Mouse (Mus musculus) mouse embryonic stem cell (cell line): Measurements from ENCODE around the gene Olfr1224-ps1.
"Not testable (repeated sequence)": the region's sequence is repeated elsewhere in the genome, so short reads cannot be mapped to it uniquely, and the experiment has no call there.

Experiments
- in situ Hi-C, 2 experiments: fragments of 300-500 bp; cut with MboI; formaldehyde crosslinking; loops; 1 replicate in 1 of 2; 3 replicates in 1 of 2; pipeline ENCODE4 v1.14.3; 2019 to 2020; ENCODE audit warnings: low sequenced_read_pairs in 2 of 2, low pct_unique_long_range_greater_than_20kb in 1 of 2, mixed read lengths in 1 of 2; ENCODE audit not compliant: unreplicated experiment in 1 of 2

Olfr1224-ps1 gene

GRCm38 (mm10) chr2:89163991-89164390 lies at the start of gene Olfr1224-ps1:
Gene Olfr1224-ps1, minus strand, starts transcription at chr2:89164091.
- in situ Hi-C loops, result not testable (repeated sequence)

DNA sequence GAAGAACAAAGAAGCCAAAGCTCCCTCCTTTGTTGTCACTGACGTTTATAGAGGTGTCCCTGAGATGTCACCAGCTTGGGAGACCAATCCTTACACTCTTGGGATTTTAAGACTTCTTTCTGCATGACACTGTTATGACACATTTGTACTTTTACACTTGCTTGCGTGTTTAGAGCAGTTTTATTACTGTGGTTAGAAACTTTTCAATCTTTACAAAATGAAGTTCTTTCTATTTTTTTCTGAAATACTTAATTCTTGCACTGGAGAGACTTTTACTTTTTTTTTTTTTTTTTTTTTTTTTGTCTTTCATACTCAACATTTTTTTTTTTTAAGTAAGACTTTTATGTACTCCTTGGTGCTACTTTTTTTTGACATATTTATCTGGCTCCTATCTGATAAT lies 36.1 kb upstream of the Olfr1224-ps1 start, which contains the start of gene Olfr1226:
Gene Olfr1226 (minus strand): TSS at position 101 of the 400 bp plus-strand sequence.
- in situ Hi-C loops, result no loop called here

DNA sequence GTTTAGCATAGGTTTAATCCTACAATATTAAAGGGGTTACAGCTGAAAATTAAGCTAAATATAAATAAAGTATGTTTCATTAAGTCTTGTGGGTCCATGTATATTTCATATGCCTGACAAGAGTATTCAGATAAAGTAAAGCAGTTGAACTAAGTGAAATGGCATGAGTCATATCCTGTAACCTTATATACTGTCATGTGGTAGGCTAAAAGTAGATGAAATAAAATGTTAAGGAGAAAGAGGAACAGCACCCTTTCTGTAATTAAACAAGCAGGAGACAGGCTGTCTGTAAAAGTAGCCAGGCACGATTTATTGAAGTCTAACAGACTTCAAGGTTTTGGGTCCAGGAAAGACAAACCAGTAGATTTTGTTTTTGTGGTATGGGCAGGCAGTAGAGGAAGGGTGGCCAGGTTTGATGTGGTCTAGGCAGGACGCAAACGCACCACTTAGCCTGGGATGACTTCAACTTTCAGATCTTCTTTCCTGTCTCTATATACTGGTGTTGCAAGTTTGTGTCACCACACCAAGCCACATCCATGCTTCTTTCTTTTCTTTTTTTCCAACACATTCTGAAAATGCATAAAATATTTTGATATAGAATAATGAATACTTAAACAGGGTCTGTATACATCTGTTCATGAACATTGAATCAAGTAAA lies 32.6 kb upstream of the Olfr1224-ps1 start:
- in situ Hi-C loops, result no loop called here

DNA sequence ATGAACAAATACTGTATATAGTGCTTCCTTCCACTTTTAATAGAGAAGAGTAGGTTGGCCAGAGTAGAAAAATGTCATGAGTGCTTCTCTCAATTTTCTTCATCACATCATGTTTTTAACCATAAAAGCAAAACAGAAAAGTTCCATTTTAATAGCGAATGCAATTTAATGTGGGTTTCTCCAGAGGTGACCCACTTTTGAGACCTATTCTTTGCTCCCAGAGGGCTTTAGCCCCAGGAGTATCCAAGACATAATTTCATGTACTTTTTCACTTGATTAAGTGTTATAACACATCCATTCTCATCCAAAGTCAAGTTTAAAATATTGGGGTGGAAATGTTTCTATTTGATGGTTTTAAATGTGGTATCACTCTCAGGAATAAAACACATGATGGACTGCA lies 10.7 kb upstream of the Olfr1224-ps1 start, which contains the start of gene Olfr1225:
Gene Olfr1225 (minus strand): TSS at position 101 of the 400 bp plus-strand sequence.
- in situ Hi-C loops, result no loop called here

- in situ Hi-C loops, result not testable (repeated sequence)
These were observed 820 bp upstream of the Olfr1224-ps1 start for GRCm38 (mm10) chr2:89164711-89165110.

DNA sequence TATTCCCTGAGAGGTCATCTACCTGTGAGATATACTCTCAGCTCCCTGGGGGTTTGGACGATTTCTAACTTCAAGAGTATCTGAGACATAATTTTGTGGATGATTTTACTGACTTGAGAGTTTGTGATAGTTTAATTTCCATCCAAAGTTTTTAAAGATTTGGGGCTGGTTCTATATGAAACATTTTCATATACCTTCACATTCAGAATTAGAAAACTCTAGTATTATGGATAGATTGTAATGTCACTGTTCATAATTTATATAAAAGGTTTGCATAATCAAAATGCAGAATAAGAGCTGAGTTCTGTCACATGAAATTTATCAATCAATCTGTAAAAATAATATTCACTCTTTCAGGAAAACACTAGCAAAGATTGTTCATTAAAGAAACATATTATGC lies 12.4 kb downstream of the Olfr1224-ps1 start, which contains the start of gene Olfr1223:
Gene Olfr1223 (minus strand): TSS at position 101 of the 400 bp plus-strand sequence.
- in situ Hi-C loops, result no loop called here

DNA sequence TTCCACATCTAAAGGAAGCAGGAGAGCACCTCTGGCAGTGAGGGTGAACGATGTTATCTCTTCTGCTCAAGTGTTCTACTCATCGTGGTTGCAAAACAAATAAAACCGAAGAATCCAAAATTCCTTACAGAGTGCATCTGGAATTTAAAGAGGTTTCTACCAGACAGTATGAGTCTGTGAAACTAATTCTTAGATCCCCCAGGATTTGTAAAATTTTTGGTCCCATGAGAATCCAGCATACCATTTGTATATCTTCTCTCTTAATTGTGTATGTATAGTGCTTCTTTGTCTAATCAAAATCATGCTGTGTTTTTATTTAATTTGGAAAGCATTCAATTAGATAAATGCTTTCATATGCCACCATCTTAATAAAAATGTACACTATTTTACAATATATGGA lies 30.9 kb downstream of the Olfr1224-ps1 start, which contains the start of gene Olfr1222:
Gene Olfr1222 (minus strand): TSS at position 101 of the 400 bp plus-strand sequence.
- in situ Hi-C loops, result no loop called here

DNA sequence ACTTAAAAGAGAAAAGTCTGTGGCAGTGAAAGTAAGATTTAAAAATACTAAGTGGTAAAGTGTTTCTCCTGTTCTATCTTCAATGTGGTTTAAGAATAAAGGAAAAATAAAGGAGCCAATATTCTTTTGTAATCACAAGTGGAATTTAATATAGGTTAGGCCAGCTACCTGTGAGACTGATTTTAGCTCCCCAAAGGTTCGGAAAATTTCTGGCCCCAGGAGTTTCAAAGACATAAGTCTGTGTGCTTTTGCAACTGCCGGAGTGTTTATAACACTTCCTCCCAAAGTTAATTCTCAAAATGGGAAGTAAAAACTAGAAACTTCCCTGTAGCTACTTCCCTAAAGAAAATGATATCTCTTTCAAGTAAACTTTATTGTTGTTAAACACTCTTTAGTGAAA lies 46.7 kb downstream of the Olfr1224-ps1 start, which contains the start of gene Olfr1221:
Gene Olfr1221 (minus strand): TSS at position 101 of the 400 bp plus-strand sequence.
- in situ Hi-C loops, result no loop called here

GRCm38 (mm10) chr2:89106735-89107134 lies 57.2 kb downstream of the Olfr1224-ps1 start, which contains the start of gene Olfr1220:
Gene Olfr1220, minus strand, starts transcription at chr2:89106835.
- in situ Hi-C loops, result no loop called here

DNA sequence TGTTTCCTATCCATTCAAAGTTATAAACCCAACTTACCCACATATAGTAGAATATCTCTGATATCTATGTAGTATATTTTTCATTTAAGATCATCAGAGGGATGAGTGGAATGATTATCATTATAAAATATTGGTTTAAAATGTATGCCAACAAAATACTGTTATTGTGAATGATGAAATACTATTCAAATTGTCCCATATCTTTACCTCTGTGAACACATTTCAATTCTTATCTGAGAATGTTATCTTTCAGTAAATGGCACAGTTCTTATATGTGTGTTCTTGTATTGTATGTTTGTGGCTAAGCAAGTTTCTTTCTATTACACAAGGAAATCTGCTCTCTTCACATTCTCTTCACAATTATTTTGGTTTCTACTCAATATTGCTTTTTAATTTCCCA lies 58.2 kb downstream of the Olfr1224-ps1 start:
- in situ Hi-C loops, result no loop called here
